8 mouse cellular contexts compared by ENCODE assay signal in genomic region chr1:172027010-172027808, GRCm38 (mm10). TPM values are rescaled to one million over a fixed set of nuclear protein-coding genes. Genes with fewer than 3 reads are reported as not detected.
DNase-seq lines count a peak whose midpoint lies in the region; ATAC-seq and TF ChIP-seq lines count a peak whose summit lies in the region.

No protein-coding gene starts in this region.

- H3K27ac ChIP-seq in left cerebral cortex, adult 2 months = peak overlapping the region; percentile 87

- ATAC-seq in activated CD4-positive, CD25-positive, alpha-beta regulatory T cell, adult 4 months = peak; percentile 47
- peak; percentile 90 for ATAC-seq in megakaryocyte, adult 5-6 weeks (ENCODE audit: poor library complexity, severe bottlenecking)

- H3K4me3 ChIP-seq in left cerebral cortex, adult 2 months = peak overlapping the region; percentile 54

- intact Hi-C loops in left cerebral cortex, adult 2 months (cut with DNase I) = loop anchor here (1.0 kb wide), 1 partner anchor 15 kb away; no protein-coding TSS in a partner anchor

- TF ChIP-seq CTCF in left cerebral cortex, adult 2 months (IDR thresholded peaks at IDR 0.05) = no peak; the same call in 1 of the 2 replicates

- peak; percentile 87 to 96 for DNase-seq in cerebellum, postnatal 4 days (ENCODE audit: low spot score in 2 of 2)
- peak; percentile 91 for DNase-seq in gastrocnemius, postnatal 10 days
- DNase-seq in induced T-regulatory cell, adult 2 months (ENCODE audit: low read depth) = peak; percentile 82
- DNase-seq in left cerebral cortex, adult 2 months (ENCODE audit: extremely low spot score in 1 of 2, low spot score in 2 of 2) = peak; percentile 84 to 86
- peak; percentile 74 for DNase-seq in right cerebral cortex, adult 18-20 months
- peak; percentile 75 for DNase-seq in urinary bladder, adult 2 months (ENCODE audit: low spot score)

RNA-seq across cellular contexts. Expression of gene Vangl2, which starts 1.0 kb away (rescaled TPM):
- polyA plus RNA-seq in activated CD4-positive, CD25-positive, alpha-beta regulatory T cell, adult 4 months (2017; shearing (Covaris generic)) = 1 to 10 TPM in 1 of 2 experiments, under 1 TPM in 1; 0.62 to 1.0 TPM
- total RNA-seq in gastrocnemius, postnatal 10 days (2021) = 1 to 10 TPM; 5.2 to 7.0 TPM
- total RNA-seq in left cerebral cortex, adult 2 months (2021) = 10 to 100 TPM; 12.5 to 14.5 TPM
- total RNA-seq in megakaryocyte, adult 5-6 weeks (2015) = 2.1 and 2.8 TPM in 2 replicates
- 1.8 and 2.5 TPM in 2 replicates for total RNA-seq in megakaryocyte, adult 5-6 weeks (2017)
- polyA plus RNA-seq in urinary bladder, adult 2 months (2012; rRNA removed) = 3.7 and 6.4 TPM in 2 replicates

RNA-seq across cellular contexts. Expression of gene Nhlh1, which starts 30.2 kb away (rescaled TPM):
- polyA plus RNA-seq in activated CD4-positive, CD25-positive, alpha-beta regulatory T cell, adult 4 months (2017; shearing (Covaris generic)) = not detected
- not detected for total RNA-seq in gastrocnemius, postnatal 10 days (2021)
- under 1 TPM; 0.18 to 0.49 TPM for total RNA-seq in left cerebral cortex, adult 2 months (2021)
- not detected in 2 replicates for total RNA-seq in megakaryocyte, adult 5-6 weeks (2015)
- not detected in 2 replicates for total RNA-seq in megakaryocyte, adult 5-6 weeks (2017)
- not detected in 2 replicates for polyA plus RNA-seq in urinary bladder, adult 2 months (2012; rRNA removed)

RNA-seq across cellular contexts. Expression of gene Copa, which starts 55.1 kb away (rescaled TPM):
- 100 to 1,000 TPM in 1 of 2 experiments, 10 to 100 TPM in 1; 84.6 to 111 TPM for polyA plus RNA-seq in activated CD4-positive, CD25-positive, alpha-beta regulatory T cell, adult 4 months (2017; shearing (Covaris generic))
- total RNA-seq in gastrocnemius, postnatal 10 days (2021) = 100 to 1,000 TPM in 1 of 2 experiments, 10 to 100 TPM in 1; 97.9 to 117 TPM
- 100 to 1,000 TPM; 138 to 147 TPM for total RNA-seq in left cerebral cortex, adult 2 months (2021)
- 120 and 132 TPM in 2 replicates for total RNA-seq in megakaryocyte, adult 5-6 weeks (2015)
- total RNA-seq in megakaryocyte, adult 5-6 weeks (2017) = 122 and 132 TPM in 2 replicates
- 84.9 and 135 TPM in 2 replicates for polyA plus RNA-seq in urinary bladder, adult 2 months (2012; rRNA removed)

RNA-seq across cellular contexts. Expression of gene Ncstn, which starts 55.4 kb away (rescaled TPM):
- polyA plus RNA-seq in activated CD4-positive, CD25-positive, alpha-beta regulatory T cell, adult 4 months (2017; shearing (Covaris generic)) = 100 to 1,000 TPM in 1 of 2 experiments, 10 to 100 TPM in 1; 97.2 to 108 TPM
- 10 to 100 TPM; 43.2 to 47.5 TPM for total RNA-seq in gastrocnemius, postnatal 10 days (2021)
- total RNA-seq in left cerebral cortex, adult 2 months (2021) = 10 to 100 TPM; 61.5 to 65.4 TPM
- 81.2 and 87.8 TPM in 2 replicates for total RNA-seq in megakaryocyte, adult 5-6 weeks (2015)
- total RNA-seq in megakaryocyte, adult 5-6 weeks (2017) = 39.8 and 45.5 TPM in 2 replicates
- polyA plus RNA-seq in urinary bladder, adult 2 months (2012; rRNA removed) = 94.8 and 100.0 TPM in 2 replicates

Comparison
In these comparisons a context has a peak if more than half of its experiments do, and no peak if none do; other contexts are left out.
1. Peak in every context shown above with its lines: DNase-seq, ATAC-seq, H3K4me3 ChIP-seq and H3K27ac ChIP-seq.